Mouse (Mus musculus) myocyte (in vitro differentiated cells): ENCODE data around the gene Zfp385c. TPM values are rescaled to one million over a fixed set of nuclear protein-coding genes. Genes with fewer than 3 reads are reported as not detected.
A peak's percentile ranks its signal among the peaks of the same experiment; 100 is the strongest.

Source experiments
- H3K27me3 ChIP-seq: one replicate; pipeline ENCODE4 v1.6.1; 2011; ENCODE audit not compliant: control insufficient read depth, insufficient read depth, insufficient read length
- H3K36me3 ChIP-seq: one replicate; pipeline ENCODE4 v1.6.1; 2011; ENCODE audit not compliant: control insufficient read depth, insufficient read depth
- H3K4me2 ChIP-seq: one replicate; pipeline ENCODE4 v1.6.1; 2011; ENCODE audit warnings: low read depth, control low read depth
- H3K4me3 ChIP-seq: one replicate; pipeline ENCODE4 v1.5.1; 2011; ENCODE audit warnings: mild to moderate bottlenecking, control low read depth, moderate library complexity
- H3K79me2 ChIP-seq: one replicate; pipeline ENCODE4 v1.6.1; 2011; ENCODE audit not compliant: control insufficient read depth, insufficient read depth
- H3ac ChIP-seq: one replicate; pipeline ENCODE4 v1.6.1; 2011; ENCODE audit not compliant: control insufficient read depth, insufficient read length
- CEBPB ChIP-seq: IDR thresholded peaks from 2 replicates; pipeline ENCODE4 v1.6.1; 2011; ENCODE audit warnings: mild to moderate bottlenecking, moderate library complexity; ENCODE audit not compliant: poor library complexity, insufficient read depth, severe bottlenecking
- E2F4 ChIP-seq: IDR thresholded peaks from one replicate; pipeline ENCODE4 v1.6.1; 2011; ENCODE audit warnings: mild to moderate bottlenecking, control low read depth, moderate library complexity; ENCODE audit not compliant: insufficient read depth
- MAX ChIP-seq: IDR thresholded peaks from one replicate; pipeline ENCODE4 v1.6.1; 2011; ENCODE audit warnings: low read depth, mild to moderate bottlenecking, control low read depth
- MYOD1 ChIP-seq, 3 experiments: IDR thresholded peaks; one replicate each; pipeline ENCODE4 v1.6.1; 2011; ENCODE audit warnings: control low read depth in 2 of 3, low read depth in 2 of 3, mild to moderate bottlenecking in 2 of 3, moderate library complexity in 1 of 3; ENCODE audit not compliant: insufficient read length in 2 of 3, control insufficient read depth in 1 of 3
- MYOG ChIP-seq, 3 experiments: IDR thresholded peaks; one replicate each; pipeline ENCODE4 v1.6.1; 2011; ENCODE audit warnings: control low read depth in 2 of 3, low read depth in 2 of 3, mild to moderate bottlenecking in 2 of 3; ENCODE audit not compliant: insufficient read length in 2 of 3, control insufficient read depth in 1 of 3, insufficient read depth in 1 of 3
- POLR2A ChIP-seq: IDR thresholded peaks from one replicate; pipeline ENCODE4 v1.6.1; 2011; ENCODE audit warnings: low read depth, mild to moderate bottlenecking, control low read depth, moderate library complexity; ENCODE audit not compliant: insufficient read length
- POLR2AphosphoS2 ChIP-seq: IDR thresholded peaks from one replicate; pipeline ENCODE4 v1.6.1; 2011; ENCODE audit warnings: low read depth, control low read depth; ENCODE audit not compliant: insufficient read length
- REST ChIP-seq: IDR thresholded peaks from one replicate; pipeline ENCODE4 v1.6.1; 2011; ENCODE audit warnings: mild to moderate bottlenecking, control low read depth, moderate library complexity; ENCODE audit not compliant: insufficient read depth, insufficient read length
- SRF ChIP-seq: IDR thresholded peaks from one replicate; pipeline ENCODE4 v1.6.1; 2011; ENCODE audit warnings: low read depth; ENCODE audit not compliant: control insufficient read depth, insufficient read length
- TCF12 ChIP-seq: IDR thresholded peaks from one replicate; pipeline ENCODE4 v1.6.1; 2011; ENCODE audit warnings: mild to moderate bottlenecking, control low read depth; ENCODE audit not compliant: poor library complexity, insufficient read depth, severe bottlenecking
- TCF3 ChIP-seq: IDR thresholded peaks from one replicate; pipeline ENCODE4 v1.6.1; 2011; ENCODE audit warnings: low read depth, control low read depth; ENCODE audit not compliant: insufficient read length
- USF1 ChIP-seq: IDR thresholded peaks from one replicate; pipeline ENCODE4 v1.6.1; 2011; ENCODE audit warnings: low read depth, mild to moderate bottlenecking, control low read depth, moderate library complexity
- polyA plus RNA-seq: library from polyadenylated mRNA; unstranded; fragments of >200 nt; fragmentation: generic; extraction: Trizol; gene quantifications from one replicate; pipeline ENCODE4 v1.2.1, GENCODE M21; 2012; ENCODE audit warnings: missing spikeins

The Zfp385c gene
- polyA plus RNA-seq, 1 experiment: 0.24 TPM

DNA sequence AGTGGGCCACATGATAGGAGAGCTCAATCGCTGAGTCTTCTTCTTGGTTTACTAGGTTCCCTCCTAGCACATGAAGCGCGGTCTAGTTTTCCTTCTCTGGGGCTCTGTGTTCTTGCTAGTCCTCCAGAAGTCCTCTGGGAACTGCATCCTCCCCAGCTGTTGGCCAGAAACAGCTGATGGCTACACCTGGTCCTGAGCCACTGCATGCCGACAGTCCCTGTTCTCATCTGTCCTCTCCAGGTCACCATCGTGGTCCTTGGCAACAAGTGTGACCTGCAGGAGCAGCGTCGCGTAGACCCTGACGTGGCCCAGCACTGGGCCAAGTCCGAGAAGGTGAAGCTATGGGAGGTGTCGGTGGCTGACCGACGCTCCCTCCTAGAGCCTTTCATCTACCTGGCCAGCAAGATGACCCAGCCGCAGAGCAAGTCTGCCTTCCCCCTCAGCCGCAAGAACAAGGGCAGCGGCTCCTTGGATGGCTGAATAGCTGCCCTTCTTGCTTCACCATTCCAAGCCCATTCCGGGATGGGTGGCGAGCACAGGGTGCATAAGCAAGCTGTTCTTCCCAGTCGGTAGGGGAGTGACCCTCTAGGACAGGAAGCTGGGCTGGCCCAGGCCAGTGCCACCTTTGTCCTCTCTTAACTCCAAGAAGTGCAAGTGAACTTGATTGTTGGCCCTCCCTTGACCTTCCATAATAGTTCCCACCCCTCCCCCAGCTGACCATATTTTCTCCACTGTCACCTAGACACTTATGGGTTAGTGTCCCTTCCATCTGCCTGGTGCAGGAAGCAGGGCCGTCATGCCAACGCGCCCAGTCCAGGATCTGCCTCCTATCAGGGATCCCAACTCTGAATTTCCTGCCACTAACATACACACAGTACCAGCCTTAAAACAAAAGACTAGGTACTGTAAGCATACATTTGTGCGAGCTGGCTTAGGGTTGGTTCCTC, 66.2 kb downstream of the Zfp385c start:
- Histone ChIP-seq H3K4me2 (no peak overlapping the region), H3K27me3 (no peaks in the 10 kb centered on the region), H3K4me3 (no peak overlapping the region), H3K36me3 (peaks cover 14% of the 10 kb centered on the region), H3ac (no peak overlapping the region), H3K79me2 (peaks cover 6% of the 10 kb centered on the region)
- TF ChIP-seq TCF12 (no peak), MYOG (IDR thresholded peaks at IDR 0.05; ENCODE audit: control insufficient read depth in 1 of 3, insufficient read depth in 1 of 3, insufficient read length in 2 of 3, low read depth in 2 of 3) (peak in 2 of 3 experiments; percentile 70 to 74), POLR2AphosphoS2 (peak; percentile 18), MYOD1 (IDR thresholded peaks at IDR 0.05; ENCODE audit: control insufficient read depth in 1 of 3, insufficient read length in 2 of 3, low read depth in 2 of 3) (peak in 2 of 3 experiments; percentile 29 to 71)

- peak overlapping the region; percentile 79 for H3K4me3 ChIP-seq
- TF ChIP-seq POLR2A (peak; percentile 50), TCF12 (no peak), MYOD1 (IDR thresholded peaks at IDR 0.05; ENCODE audit: control insufficient read depth in 1 of 3, insufficient read length in 2 of 3, low read depth in 2 of 3) (peak in 1 of 3 experiments; percentile 55), POLR2AphosphoS2 (peak; percentile 35), CEBPB (no peak)
- H3K36me3 ChIP-seq: peaks cover 14% of the 10 kb centered on the region
- no peak overlapping the region for H3ac ChIP-seq
- no peaks in the 10 kb centered on the region for H3K27me3 ChIP-seq
- H3K4me2 ChIP-seq: peak overlapping the region; percentile 86
- peaks cover 8% of the 10 kb centered on the region for H3K79me2 ChIP-seq
Observed at GRCm38 (mm10) chr11:100623867-100624266, 68.4 kb downstream of the Zfp385c start.

DNA sequence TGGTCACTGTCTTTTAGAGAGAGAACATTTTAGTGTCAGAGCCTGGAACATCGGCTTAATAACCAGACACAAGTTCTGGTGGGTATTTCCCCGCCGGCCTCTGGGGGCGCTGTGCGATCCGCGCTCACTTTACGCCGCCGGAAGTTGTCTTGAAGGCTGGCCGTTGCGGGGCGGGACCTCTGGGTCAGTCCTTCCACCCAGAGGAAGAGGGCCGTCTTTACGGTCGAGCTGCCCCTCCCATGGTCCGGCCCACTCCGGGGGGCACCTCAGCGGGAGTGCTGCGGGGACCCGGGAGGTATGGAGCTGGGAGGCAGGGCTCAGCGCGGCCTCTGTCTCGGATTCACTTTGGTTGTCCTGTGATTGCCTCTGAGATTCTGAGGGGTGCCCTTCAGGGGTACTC, 69.5 kb downstream of the Zfp385c start:
- Histone ChIP-seq H3K4me2 (peak overlapping the region; percentile 86), H3K4me3 (peak overlapping the region; percentile 79), H3ac (no peak overlapping the region), H3K27me3 (no peaks in the 10 kb centered on the region), H3K79me2 (peaks cover 19% of the 10 kb centered on the region), H3K36me3 (peaks cover 14% of the 10 kb centered on the region)
- TF ChIP-seq MYOD1 (IDR thresholded peaks at IDR 0.05; ENCODE audit: control insufficient read depth in 1 of 3, insufficient read length in 2 of 3, low read depth in 2 of 3): peak in 1 of 3 experiments; percentile 22
- no peak for TF ChIP-seq MAX
- TF ChIP-seq TCF3: no peak
- peak; percentile 63 for TF ChIP-seq SRF
- peak in 1 of 3 experiments; percentile 32 for TF ChIP-seq MYOG (IDR thresholded peaks at IDR 0.05; ENCODE audit: control insufficient read depth in 1 of 3, insufficient read depth in 1 of 3, insufficient read length in 2 of 3, low read depth in 2 of 3)
- no peak for TF ChIP-seq REST
- TF ChIP-seq POLR2AphosphoS2: peak; percentile 84
- TF ChIP-seq CEBPB: no peak
- TF ChIP-seq POLR2A: peak; percentile 90

GRCm38 (mm10) chr11:100619982-100620381, 72.3 kb downstream of the Zfp385c start, which contains the start of gene Dnajc7:
Dnajc7 (minus strand) TSS chr11:100620168.
- Histone ChIP-seq H3K4me2 (peak within 1 kb of the TSS; percentile 88), H3ac (peak within 1 kb of the TSS; percentile 40), H3K4me3 (peak within 1 kb of the TSS; percentile 98), H3K36me3 (peaks cover 8% of the 10 kb centered on the region), H3K27me3 (no peaks in the 10 kb centered on the region), H3K79me2 (peaks cover 47% of the 10 kb centered on the region)
- TF ChIP-seq TCF12 (no peak), SRF (no peak), MYOG (IDR thresholded peaks at IDR 0.05; ENCODE audit: control insufficient read depth in 1 of 3, insufficient read depth in 1 of 3, insufficient read length in 2 of 3, low read depth in 2 of 3) (no peak), USF1 (no peak), POLR2AphosphoS2 (no peak), MYOD1 (IDR thresholded peaks at IDR 0.05; ENCODE audit: control insufficient read depth in 1 of 3, insufficient read length in 2 of 3, low read depth in 2 of 3) (no peak), E2F4 (no peak), REST (no peak), POLR2A (no peak), MAX (no peak), CEBPB (no peak), TCF3 (no peak)
